Mouse (Mus musculus) hindbrain, embryonic 16.5 days (tissue): Measurements from ENCODE around the gene Zzef1. TPM values are rescaled to one million over a fixed set of nuclear protein-coding genes. Genes with fewer than 3 reads are reported as not detected.
A peak's percentile ranks its signal among the peaks of the same experiment; 100 is the strongest.

ENCODE experiments used
- ATAC-seq: fragments of 200-750 bp; cut with Nextera tagmentation; 2 replicates; pipeline ENCODE4 v1.8.0; 2017; ENCODE audit warnings: moderate TSS enrichment, moderate library complexity
- H3K27ac ChIP-seq: fragments of 300-500 bp; sonication (generic); 2 replicates; pipeline ENCODE4 v1.5.1; 2014; ENCODE audit warnings: low read depth, mild to moderate bottlenecking, control low read depth, low read length, moderate library complexity
- H3K27me3 ChIP-seq: fragments of 300-500 bp; sonication (generic); replicated peaks from 2 replicates; pipeline ENCODE4 v1.6.1; 2014; ENCODE audit warnings: low read length; ENCODE audit not compliant: control insufficient read depth, insufficient read depth
- H3K36me3 ChIP-seq: fragments of 300-500 bp; sonication (generic); 2 replicates; pipeline ENCODE4 v1.6.1; 2014; ENCODE audit warnings: mild to moderate bottlenecking, low read length, moderate library complexity, mixed read lengths; ENCODE audit not compliant: control insufficient read depth, insufficient read depth
- H3K4me1 ChIP-seq: fragments of 300-500 bp; sonication (generic); 2 replicates; pipeline ENCODE4 v1.6.1; 2014; ENCODE audit warnings: low read depth, low read length; ENCODE audit not compliant: control insufficient read depth, insufficient read depth
- H3K4me2 ChIP-seq: fragments of 300-500 bp; sonication (generic); 2 replicates; pipeline ENCODE4 v1.6.1; 2014; ENCODE audit warnings: mild to moderate bottlenecking, low read length, control low read depth, moderate library complexity
- H3K4me3 ChIP-seq: fragments of 300-500 bp; sonication (generic); 2 replicates; pipeline ENCODE4 v1.5.1; 2014; ENCODE audit warnings: mild to moderate bottlenecking, low read length, control low read depth, moderate library complexity
- H3K9ac ChIP-seq: fragments of 300-500 bp; sonication (generic); 2 replicates; pipeline ENCODE4 v1.6.1; 2014; ENCODE audit warnings: low read depth, mild to moderate bottlenecking, control low read depth, low read length, moderate library complexity
- H3K9me3 ChIP-seq: fragments of 300-500 bp; sonication (generic); 2 replicates; pipeline ENCODE4 v1.6.1; 2014; ENCODE audit warnings: mild to moderate bottlenecking, low read length, moderate library complexity; ENCODE audit not compliant: control insufficient read depth
- WGBS: fragments of 180-500 bp; shearing (Covaris S2); extraction: QIAGEN DNeasy Blood & Tissue Kit; methylation state at CpG from one replicate; pipeline ENCODE4 v1.1.7; 2014; 5-methylcytosine and 5-hydroxymethylcytosine counted together
- polyA plus RNA-seq: library from polyadenylated mRNA; unstranded; fragments of >200 nt; fragmentation: Nextera tagmentation; extraction: Ambion mirVana; gene quantifications from 2 replicates; pipeline ENCODE4 v1.2.1, GENCODE M21; 2015

Gene Zzef1
- polyA plus RNA-seq, 1 experiment from 2014 or later = 12.2 TPM

DNA sequence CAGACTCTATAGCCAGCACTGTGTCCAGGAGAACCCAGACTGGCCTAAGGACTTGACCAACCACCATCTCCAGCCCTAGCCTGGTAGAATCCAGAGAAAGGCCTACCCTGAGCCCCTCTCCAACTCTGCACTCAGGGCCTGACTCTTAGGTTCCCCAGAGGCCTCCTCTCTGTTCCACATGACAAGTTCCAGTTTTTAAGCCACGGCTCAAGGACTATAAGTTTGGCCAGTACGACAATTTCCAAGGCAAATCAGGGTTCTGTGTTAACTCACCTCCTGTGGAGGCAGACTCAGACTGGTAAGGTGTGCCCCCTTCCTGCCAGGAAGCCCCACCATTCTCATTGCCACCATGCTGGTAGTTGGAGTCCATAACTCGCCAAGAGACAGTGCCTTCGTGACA, 158.2 kb downstream of the Zzef1 start:
- H3K4me2 ChIP-seq = no peak overlapping the region
- H3K27ac ChIP-seq = no peak overlapping the region
- H3K27me3 ChIP-seq = peaks cover 2% of the 10 kb centered on the region
- H3K4me3 ChIP-seq = no peak overlapping the region
- no peaks in the 10 kb centered on the region for H3K36me3 ChIP-seq
- no peaks in the 10 kb centered on the region for H3K4me1 ChIP-seq
- 88% methylated on average over 4 of the region's 4 CpGs for WGBS
- no peaks in the 10 kb centered on the region for H3K9me3 ChIP-seq
- no peak for ATAC-seq
- H3K9ac ChIP-seq = no peak overlapping the region

DNA sequence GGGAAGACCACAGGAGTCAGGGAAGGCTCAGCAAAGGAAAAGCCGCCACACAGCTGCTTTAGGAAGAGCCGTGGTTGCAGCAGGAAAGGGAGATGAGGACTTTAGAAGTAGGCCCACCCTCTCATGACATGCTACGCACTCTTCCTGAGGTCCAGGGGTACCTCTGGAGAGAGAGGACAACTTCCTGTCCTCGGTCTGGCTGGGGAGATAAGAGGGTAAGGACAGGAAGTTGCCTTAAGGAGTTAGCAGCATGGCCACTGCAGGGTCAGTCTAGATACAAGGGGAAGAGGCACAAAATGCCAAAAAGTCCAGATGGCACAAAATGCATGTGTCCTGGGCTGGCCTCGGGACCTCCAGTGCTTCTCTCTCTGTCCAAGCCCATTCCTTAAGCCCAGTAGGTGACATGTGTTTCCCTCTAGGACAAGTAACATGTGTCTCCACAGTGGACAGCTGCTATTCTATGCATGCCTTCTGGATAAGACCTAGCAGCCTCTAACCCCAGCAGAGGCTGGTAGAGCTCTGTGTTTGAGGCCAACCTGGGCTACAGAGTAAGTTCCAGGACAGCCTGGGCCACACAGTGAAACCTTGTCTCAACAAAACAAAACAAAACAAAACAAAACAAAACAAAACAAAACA, 159.4 kb downstream of the Zzef1 start:
- no peak for ATAC-seq
- Histone ChIP-seq H3K4me1 (no peaks in the 10 kb centered on the region), H3K27ac (no peak overlapping the region), H3K4me2 (no peak overlapping the region), H3K36me3 (no peaks in the 10 kb centered on the region), H3K9ac (no peak overlapping the region), H3K9me3 (no peaks in the 10 kb centered on the region), H3K27me3 (peaks cover 15% of the 10 kb centered on the region), H3K4me3 (no peak overlapping the region)
- 74% methylated on average over 5 of the region's 5 CpGs for WGBS

DNA sequence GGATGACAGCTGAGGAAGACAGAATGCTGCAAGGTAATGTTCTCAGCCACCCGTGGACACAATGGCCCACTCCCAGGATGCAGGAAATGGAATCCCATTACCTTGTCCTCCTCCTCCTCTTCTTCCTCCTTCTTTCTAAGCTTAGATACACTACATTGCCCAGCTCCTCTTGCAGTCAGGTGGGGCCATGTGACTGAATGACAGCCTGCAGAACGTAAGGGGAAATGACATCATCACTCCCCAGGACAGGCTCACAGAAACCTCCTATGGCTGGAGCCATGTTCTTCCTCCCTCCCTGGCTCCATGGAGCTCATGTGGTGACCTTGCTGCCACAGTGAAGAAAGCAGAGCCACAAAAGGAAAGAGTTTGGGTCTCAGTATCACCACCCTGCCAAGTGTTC, 161.3 kb downstream of the Zzef1 start:
- H3K4me3 ChIP-seq = no peak overlapping the region
- no peak overlapping the region for H3K9ac ChIP-seq
- no peaks in the 10 kb centered on the region for H3K36me3 ChIP-seq
- ATAC-seq = no peak
- H3K4me1 ChIP-seq = peaks cover 6% of the 10 kb centered on the region
- H3K4me2 ChIP-seq = no peak overlapping the region
- no peaks in the 10 kb centered on the region for H3K9me3 ChIP-seq
- WGBS = 45% methylated on average over 2 of the region's 2 CpGs
- H3K27ac ChIP-seq = no peak overlapping the region
- H3K27me3 ChIP-seq = peaks cover 29% of the 10 kb centered on the region

DNA sequence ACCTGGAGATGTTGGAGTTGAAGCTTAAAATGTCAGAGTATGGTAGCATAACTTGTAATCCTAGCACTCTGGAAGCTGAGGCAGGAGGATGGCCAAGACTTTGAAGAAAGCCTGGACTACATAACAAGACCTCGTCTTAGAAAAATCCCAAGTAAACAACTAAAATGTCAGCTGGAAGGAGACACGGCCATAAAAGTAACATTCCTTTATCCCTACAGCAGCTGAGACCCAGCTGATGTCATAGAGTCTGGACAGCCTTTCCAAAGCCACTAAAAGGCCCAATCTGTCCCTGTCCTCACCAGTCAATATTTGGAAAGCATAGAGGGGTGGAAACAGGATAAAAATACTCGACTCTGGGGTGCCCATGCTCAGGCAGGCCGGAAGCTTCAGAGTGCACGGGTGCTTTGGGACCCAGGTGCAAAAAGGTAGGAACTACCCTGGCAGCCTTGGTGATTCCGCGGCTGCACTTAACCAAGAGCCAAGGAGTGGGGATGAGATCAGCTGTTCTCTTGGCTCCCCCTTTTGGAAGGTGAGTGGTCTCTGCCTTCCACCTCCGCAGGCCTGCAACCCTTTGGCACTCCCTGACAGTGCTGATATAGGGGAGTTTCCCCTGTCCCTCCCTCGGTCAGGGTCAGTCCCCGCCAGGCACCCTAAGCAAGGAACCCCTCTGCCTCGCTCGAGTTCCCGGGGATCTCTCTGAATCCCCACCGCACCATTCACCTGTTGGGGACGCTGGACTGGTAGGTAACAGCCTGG, 164.1 kb downstream of the Zzef1 start:
- Histone ChIP-seq H3K4me3 (no peak overlapping the region), H3K4me2 (no peak overlapping the region), H3K36me3 (no peaks in the 10 kb centered on the region), H3K27me3 (peaks cover 36% of the 10 kb centered on the region), H3K9me3 (no peaks in the 10 kb centered on the region), H3K27ac (no peak overlapping the region), H3K9ac (no peak overlapping the region), H3K4me1 (peaks cover 6% of the 10 kb centered on the region)
- 16% methylated on average over 15 of the region's 15 CpGs for WGBS
- no peak for ATAC-seq

DNA sequence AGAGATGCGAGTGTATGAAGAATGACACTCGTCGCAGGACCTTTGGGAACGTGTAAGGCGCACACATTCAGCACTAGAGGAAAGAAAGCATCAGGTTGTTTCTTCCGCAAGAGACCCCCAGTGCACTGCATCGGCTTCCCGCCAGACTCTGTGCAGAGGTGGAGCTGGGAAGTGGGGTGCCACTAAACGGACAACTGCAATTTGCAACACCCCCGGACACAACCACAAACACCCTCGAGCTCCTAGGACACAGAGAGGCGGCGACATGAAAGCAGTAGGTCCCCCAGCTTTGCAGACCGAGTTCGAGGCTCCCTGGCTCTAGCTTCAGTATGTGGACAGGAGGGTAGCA, 164.7 kb downstream of the Zzef1 start:
- Histone ChIP-seq H3K9ac (no peak overlapping the region), H3K4me1 (peaks cover 6% of the 10 kb centered on the region), H3K27me3 (peaks cover 36% of the 10 kb centered on the region), H3K27ac (no peak overlapping the region), H3K4me2 (peak overlapping the region; percentile 45), H3K36me3 (no peaks in the 10 kb centered on the region), H3K4me3 (peak overlapping the region; percentile 28), H3K9me3 (no peaks in the 10 kb centered on the region)
- 4% methylated on average over 15 of the region's 15 CpGs for WGBS
- ATAC-seq = no peak

DNA sequence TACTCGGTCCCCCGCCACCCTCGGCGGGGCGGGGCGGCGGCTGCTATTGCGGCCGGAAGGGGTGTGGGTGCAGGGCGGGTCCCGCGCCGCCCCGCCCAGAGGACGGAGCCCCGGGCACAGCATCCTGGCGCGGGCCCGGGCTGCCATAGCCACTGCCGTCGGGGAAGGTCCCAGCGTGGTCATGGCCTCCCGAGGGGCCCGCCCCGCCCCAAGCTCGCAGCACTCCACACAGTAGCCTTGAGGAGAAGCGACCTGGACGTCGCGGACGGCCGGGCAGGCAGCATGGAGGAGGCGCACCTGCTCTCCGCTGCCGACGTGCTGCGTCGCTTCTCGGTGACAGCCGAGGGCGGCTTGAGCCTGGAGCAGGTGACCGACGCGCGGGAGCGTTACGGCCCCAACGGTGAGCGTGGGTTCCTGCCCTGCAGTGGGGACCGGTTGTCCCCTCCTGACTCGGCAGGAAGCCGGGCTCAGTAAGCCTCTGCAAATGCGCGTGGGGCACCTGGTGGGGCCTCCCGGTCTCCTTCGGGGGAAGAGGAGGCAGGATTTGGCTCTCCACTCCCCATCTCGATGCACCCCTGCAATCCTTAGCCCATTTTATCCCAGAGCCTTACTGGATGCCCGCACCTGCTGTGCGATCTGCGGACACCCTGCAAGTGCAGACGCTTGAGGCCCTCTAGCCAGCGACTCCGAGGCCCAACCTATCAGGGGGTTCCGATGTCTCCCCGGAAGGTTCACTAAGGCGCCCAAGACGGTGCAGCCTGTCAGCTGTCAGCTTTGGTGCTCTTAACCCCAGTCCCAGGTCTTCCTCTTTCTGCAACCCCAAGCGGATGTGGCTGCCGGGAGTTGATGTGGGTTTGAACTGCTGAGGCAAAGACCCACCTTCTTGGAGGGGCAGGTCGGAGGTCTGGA, 165.3 kb downstream of the Zzef1 start, which contains the start of gene Atp2a3:
Gene Atp2a3, plus strand, starts transcription at position 98 of the 909 bp plus-strand sequence.
- peaks cover 6% of the 10 kb centered on the region for H3K4me1 ChIP-seq
- peaks cover 36% of the 10 kb centered on the region for H3K27me3 ChIP-seq
- peak within 1 kb of the TSS; percentile 28 for H3K4me3 ChIP-seq
- no peaks in the 10 kb centered on the region for H3K9me3 ChIP-seq
- no peaks in the 10 kb centered on the region for H3K36me3 ChIP-seq
- H3K4me2 ChIP-seq = peak within 1 kb of the TSS; percentile 45
- peak within 1 kb of the TSS; percentile 27; the same call in 1 of the 2 replicates for H3K9ac ChIP-seq
- no peak within 1 kb of the TSS for H3K27ac ChIP-seq
- 6% methylated on average over 69 of the region's 70 CpGs for WGBS
- no peak for ATAC-seq

DNA sequence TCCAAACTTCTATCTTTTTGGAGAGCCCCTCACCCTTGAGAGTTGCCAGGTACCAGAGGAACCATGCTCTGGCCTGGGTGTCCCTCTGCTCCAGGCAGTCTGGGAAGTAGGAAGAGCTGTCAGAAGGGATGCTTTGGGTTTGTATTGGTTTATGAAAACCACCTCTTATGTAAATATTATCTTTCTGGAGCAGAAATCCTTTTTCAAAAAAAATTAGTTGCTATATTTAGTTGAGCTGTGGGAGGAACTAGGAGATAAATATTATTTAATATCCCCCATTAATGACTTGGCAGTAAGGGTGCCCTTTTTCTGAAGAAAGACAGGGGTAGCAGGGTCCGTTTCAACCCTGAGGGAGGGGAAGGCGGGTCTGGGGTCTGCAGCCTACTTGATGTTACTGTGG, 166.4 kb downstream of the Zzef1 start:
- no peak overlapping the region for H3K4me2 ChIP-seq
- H3K4me3 ChIP-seq = no peak overlapping the region
- 72% methylated on average over 2 of the region's 2 CpGs for WGBS
- no peak overlapping the region for H3K9ac ChIP-seq
- peaks cover 6% of the 10 kb centered on the region for H3K4me1 ChIP-seq
- H3K27ac ChIP-seq = no peak overlapping the region
- ATAC-seq = no peak
- no peaks in the 10 kb centered on the region for H3K36me3 ChIP-seq
- peaks cover 36% of the 10 kb centered on the region for H3K27me3 ChIP-seq
- no peaks in the 10 kb centered on the region for H3K9me3 ChIP-seq

DNA sequence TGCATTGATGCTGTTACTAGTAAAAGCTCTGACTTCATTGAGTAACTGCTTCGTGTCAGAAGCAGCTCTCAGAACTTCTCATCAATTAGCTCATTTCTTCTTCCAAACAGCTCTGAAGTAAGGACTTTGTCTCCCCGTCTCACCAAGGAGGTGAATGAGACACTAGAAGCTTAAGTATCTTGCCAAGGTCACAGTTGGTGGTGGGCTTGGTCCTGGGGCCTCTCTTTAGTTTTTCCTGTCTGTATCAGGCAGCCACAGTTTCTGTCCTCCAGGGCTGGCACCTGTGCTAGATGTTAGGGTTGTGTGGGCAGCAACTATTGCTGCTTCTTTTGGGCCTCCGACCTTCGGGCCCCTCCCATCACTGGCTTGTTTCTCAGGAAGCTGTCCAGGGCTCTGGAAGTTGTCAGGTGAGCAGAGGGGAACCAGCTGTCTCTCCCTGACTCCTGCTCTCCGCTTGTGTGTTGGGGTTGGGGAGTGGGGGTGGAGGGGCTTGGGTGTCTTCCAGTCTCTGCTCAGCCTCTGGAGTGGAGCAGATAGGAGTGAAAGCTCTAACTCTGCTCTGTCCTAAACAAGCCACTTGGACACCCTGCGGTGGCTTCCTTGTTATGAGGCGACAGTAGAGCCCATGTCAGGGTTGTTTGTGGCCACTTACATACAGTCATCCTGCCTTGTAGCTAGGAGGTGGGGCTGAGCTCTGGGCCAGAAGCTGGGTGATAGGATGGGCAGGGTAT, 167.2 kb downstream of the Zzef1 start:
- Histone ChIP-seq H3K36me3 (no peaks in the 10 kb centered on the region), H3K9ac (no peak overlapping the region), H3K4me3 (no peak overlapping the region), H3K27ac (no peak overlapping the region), H3K4me2 (no peak overlapping the region), H3K27me3 (peaks cover 36% of the 10 kb centered on the region), H3K9me3 (no peaks in the 10 kb centered on the region), H3K4me1 (peaks cover 6% of the 10 kb centered on the region)
- ATAC-seq = no peak
- 57% methylated on average over 7 of the region's 7 CpGs for WGBS
